Mouse (Mus musculus): ENCODE measurements around the gene Psma6. TPM values are rescaled to one million over a fixed set of nuclear protein-coding genes. Genes with fewer than 3 reads are reported as not detected.

Psma6 gene
- polyA plus RNA-seq, 1 experiment from 2014 or later, result 358 TPM

DNA sequence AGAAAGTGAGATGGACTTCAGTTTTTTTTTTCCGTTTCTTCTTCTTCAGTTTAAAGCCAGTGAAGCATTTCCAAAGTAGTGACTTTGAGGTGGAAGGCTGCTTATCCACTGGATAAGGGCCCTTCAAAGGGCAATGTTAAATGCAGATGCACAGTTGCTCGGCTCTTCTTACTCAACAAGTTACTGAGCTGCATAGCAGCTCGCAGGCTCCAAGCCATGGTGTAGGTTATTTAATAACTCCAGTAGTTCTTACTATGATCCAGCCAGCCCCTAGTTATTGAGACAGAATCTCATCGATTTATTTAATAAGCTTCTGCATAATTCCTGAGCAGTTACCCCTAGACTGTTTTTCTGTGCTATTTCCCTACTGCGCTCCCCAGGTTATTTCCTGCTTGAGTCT lies 31.2 kb downstream of the Psma6 start:
- no peak overlapping the region for H3K27ac ChIP-seq (replicated peaks)
- no peaks in the 10 kb centered on the region for H3K9me3 ChIP-seq (ENCODE audit: control insufficient read depth, low read length)
- H3K4me2 ChIP-seq (replicated peaks; ENCODE audit: low read depth), result no peak overlapping the region
- H3K4me1 ChIP-seq (replicated peaks; ENCODE audit: control insufficient read depth, insufficient read depth), result no peaks in the 10 kb centered on the region
- 95% methylated on average over 5 of the region's 5 CpGs for WGBS
- no peaks in the 10 kb centered on the region for H3K27me3 ChIP-seq (ENCODE audit: control insufficient read depth, insufficient read depth, low read length)
- DNase-seq (ENCODE audit: low spot score) (no peak), ATAC-seq (ENCODE audit: low FRiP score, low TSS enrichment) (no peak)
- peaks cover 32% of the 10 kb centered on the region for H3K36me3 ChIP-seq (ENCODE audit: control insufficient read depth, insufficient read depth, low read length)
- H3K9ac ChIP-seq (ENCODE audit: low read length), result no peak overlapping the region
- no peak overlapping the region for H3K4me3 ChIP-seq (ENCODE audit: low read depth, low read length)
- TF ChIP-seq CTCF (IDR thresholded peaks at IDR 0.05; ENCODE audit: low read depth), result no peak

DNA sequence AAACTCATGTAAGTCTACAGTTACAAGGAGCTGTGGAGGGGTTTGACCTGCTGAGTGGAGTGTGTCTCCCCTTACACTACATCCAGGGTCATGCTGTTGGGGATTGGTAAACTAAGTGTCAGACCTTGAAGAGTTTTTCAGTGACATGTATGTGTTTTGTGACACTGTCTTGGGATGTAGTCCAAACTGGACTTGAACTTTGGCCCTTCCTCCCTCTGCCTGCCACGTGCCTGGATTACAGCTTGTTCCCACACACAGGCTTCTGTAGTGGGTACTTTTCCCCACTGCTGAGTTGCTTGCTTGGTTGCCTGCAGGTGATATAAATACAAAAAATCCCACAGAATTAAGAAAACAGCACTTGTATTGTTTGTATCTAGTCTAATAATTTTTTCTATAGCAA lies 31.7 kb downstream of the Psma6 start:
- H3K27ac ChIP-seq (replicated peaks), result no peak overlapping the region
- no peaks in the 10 kb centered on the region for H3K9me3 ChIP-seq (ENCODE audit: control insufficient read depth, low read length)
- no peaks in the 10 kb centered on the region for H3K4me1 ChIP-seq (replicated peaks; ENCODE audit: control insufficient read depth, insufficient read depth)
- H3K36me3 ChIP-seq (ENCODE audit: control insufficient read depth, insufficient read depth, low read length), result peaks cover 32% of the 10 kb centered on the region
- no peaks in the 10 kb centered on the region for H3K27me3 ChIP-seq (ENCODE audit: control insufficient read depth, insufficient read depth, low read length)
- no peak for DNase-seq (ENCODE audit: low spot score)
- TF ChIP-seq CTCF (IDR thresholded peaks at IDR 0.05; ENCODE audit: low read depth) (no peak), EP300 (optimal IDR thresholded peaks at IDR 0.05) (no peak)
- H3K4me3 ChIP-seq (ENCODE audit: low read depth, low read length), result no peak overlapping the region
- WGBS, result 79% methylated on average over 1 of the region's 1 CpGs
- H3K4me2 ChIP-seq (replicated peaks; ENCODE audit: low read depth), result no peak overlapping the region
- H3K9ac ChIP-seq (ENCODE audit: low read length), result no peak overlapping the region
- no peak for ATAC-seq (ENCODE audit: low FRiP score, low TSS enrichment)

DNA sequence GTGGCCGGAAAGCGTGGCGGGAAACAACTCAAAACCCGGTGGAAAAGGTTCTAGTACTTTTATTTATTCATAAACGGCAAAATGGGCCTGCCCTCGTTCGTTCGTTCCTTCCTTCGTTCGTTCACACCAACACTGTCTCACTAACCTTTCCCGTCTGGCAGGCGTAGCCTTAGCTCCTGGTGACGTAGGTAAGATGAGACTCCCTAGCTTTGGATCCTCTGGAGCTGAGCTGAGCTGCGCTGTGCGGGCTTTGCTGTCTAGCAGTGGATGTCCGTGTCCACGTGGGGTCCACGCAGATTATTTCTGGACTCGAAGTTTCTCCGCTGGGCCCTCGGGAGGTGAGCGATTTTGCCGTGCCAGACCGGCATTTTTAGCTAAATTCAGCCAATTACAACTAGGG lies 36.2 kb downstream of the Psma6 start:
- no peak for ATAC-seq (ENCODE audit: low FRiP score, low TSS enrichment)
- Histone ChIP-seq H3K9me3 (ENCODE audit: control insufficient read depth, low read length) (no peaks in the 10 kb centered on the region), H3K27ac (replicated peaks) (no peak overlapping the region), H3K36me3 (ENCODE audit: control insufficient read depth, insufficient read depth, low read length) (peaks cover 14% of the 10 kb centered on the region), H3K9ac (ENCODE audit: low read length) (no peak overlapping the region), H3K4me2 (replicated peaks; ENCODE audit: low read depth) (no peak overlapping the region), H3K27me3 (ENCODE audit: control insufficient read depth, insufficient read depth, low read length) (no peaks in the 10 kb centered on the region), H3K4me1 (replicated peaks; ENCODE audit: control insufficient read depth, insufficient read depth) (no peaks in the 10 kb centered on the region), H3K4me3 (ENCODE audit: low read depth, low read length) (no peak overlapping the region)
- no peak for DNase-seq (ENCODE audit: low spot score)
- TF ChIP-seq EP300 (optimal IDR thresholded peaks at IDR 0.05) (no peak), CTCF (IDR thresholded peaks at IDR 0.05; ENCODE audit: low read depth) (no peak)
- 93% methylated on average over 24 of the region's 24 CpGs for WGBS

GRCm38 (mm10) chr12:55422057-55422456 lies 38.0 kb downstream of the Psma6 start:
- Histone ChIP-seq H3K27ac (replicated peaks) (no peak overlapping the region), H3K27me3 (ENCODE audit: control insufficient read depth, insufficient read depth, low read length) (no peaks in the 10 kb centered on the region), H3K9me3 (ENCODE audit: control insufficient read depth, low read length) (no peaks in the 10 kb centered on the region), H3K4me1 (replicated peaks; ENCODE audit: control insufficient read depth, insufficient read depth) (no peaks in the 10 kb centered on the region), H3K9ac (ENCODE audit: low read length) (no peak overlapping the region), H3K4me3 (ENCODE audit: low read depth, low read length) (no peak overlapping the region), H3K4me2 (replicated peaks; ENCODE audit: low read depth) (no peak overlapping the region), H3K36me3 (ENCODE audit: control insufficient read depth, insufficient read depth, low read length) (peaks cover 11% of the 10 kb centered on the region)
- ATAC-seq (ENCODE audit: low FRiP score, low TSS enrichment) (no peak), DNase-seq (ENCODE audit: low spot score) (no peak)
- no peak for TF ChIP-seq EP300 (optimal IDR thresholded peaks at IDR 0.05)
- TF ChIP-seq CTCF (IDR thresholded peaks at IDR 0.05; ENCODE audit: low read depth), result no peak
- 24% methylated on average over 3 of the region's 3 CpGs for WGBS

GRCm38 (mm10) chr12:55426300-55426699 lies 42.3 kb downstream of the Psma6 start:
- H3K27me3 ChIP-seq (ENCODE audit: control insufficient read depth, insufficient read depth, low read length), result no peaks in the 10 kb centered on the region
- H3K4me1 ChIP-seq (replicated peaks; ENCODE audit: control insufficient read depth, insufficient read depth), result no peaks in the 10 kb centered on the region
- DNase-seq (ENCODE audit: low spot score) (no peak), ATAC-seq (ENCODE audit: low FRiP score, low TSS enrichment) (no peak)
- H3K9ac ChIP-seq (ENCODE audit: low read length), result no peak overlapping the region
- H3K4me3 ChIP-seq (ENCODE audit: low read depth, low read length), result no peak overlapping the region
- TF ChIP-seq CTCF (IDR thresholded peaks at IDR 0.05; ENCODE audit: low read depth) (no peak), EP300 (optimal IDR thresholded peaks at IDR 0.05) (no peak)
- WGBS, result 93% methylated on average over 7 of the region's 7 CpGs
- no peak overlapping the region for H3K4me2 ChIP-seq (replicated peaks; ENCODE audit: low read depth)
- H3K36me3 ChIP-seq (ENCODE audit: control insufficient read depth, insufficient read depth, low read length), result no peaks in the 10 kb centered on the region
- H3K27ac ChIP-seq (replicated peaks), result no peak overlapping the region
- H3K9me3 ChIP-seq (ENCODE audit: control insufficient read depth, low read length), result no peaks in the 10 kb centered on the region

DNA sequence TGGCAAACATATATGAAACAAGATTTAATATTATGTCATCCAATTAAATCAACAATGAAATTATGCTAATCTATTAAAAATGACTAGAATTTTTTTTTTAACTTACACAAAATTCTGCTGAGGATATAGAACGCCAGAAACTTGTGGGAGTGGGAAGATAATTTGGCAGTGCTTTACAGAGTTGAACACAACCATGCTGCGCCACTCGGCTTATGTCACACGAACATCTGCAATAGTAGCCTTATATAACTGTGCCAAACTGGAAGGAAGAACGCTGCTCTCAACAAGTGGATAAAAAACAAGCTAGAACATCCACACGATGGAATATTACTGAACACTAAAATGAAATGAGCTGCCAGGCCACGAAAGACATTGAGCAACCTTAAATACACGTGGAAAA lies 45.2 kb downstream of the Psma6 start:
- Histone ChIP-seq H3K9ac (ENCODE audit: low read length) (no peak overlapping the region), H3K4me3 (ENCODE audit: low read depth, low read length) (no peak overlapping the region), H3K27ac (replicated peaks) (no peak overlapping the region), H3K4me1 (replicated peaks; ENCODE audit: control insufficient read depth, insufficient read depth) (no peaks in the 10 kb centered on the region), H3K36me3 (ENCODE audit: control insufficient read depth, insufficient read depth, low read length) (no peaks in the 10 kb centered on the region), H3K4me2 (replicated peaks; ENCODE audit: low read depth) (no peak overlapping the region), H3K27me3 (ENCODE audit: control insufficient read depth, insufficient read depth, low read length) (no peaks in the 10 kb centered on the region), H3K9me3 (ENCODE audit: control insufficient read depth, low read length) (no peaks in the 10 kb centered on the region)
- whole genome bisulfite sequencing, result 75% methylated on average over 8 of the region's 8 CpGs
- DNase-seq (ENCODE audit: low spot score) (no peak), ATAC-seq (ENCODE audit: low FRiP score, low TSS enrichment) (no peak)
- no peak for TF ChIP-seq CTCF (IDR thresholded peaks at IDR 0.05; ENCODE audit: low read depth)
- no peak for TF ChIP-seq EP300 (optimal IDR thresholded peaks at IDR 0.05)

Measured in stomach, postnatal 0 days (tissue).